Mouse (Mus musculus) neutrophil, adult 5-6 weeks (primary cell): ENCODE measurements at regions not wholly inside any gene's neighbourhood (a gene's known extent, or its start where the extent isn't known, plus 50 kb on each side); places are given as distances from the start of the nearest gene placed in this dataset.

Experiments
- ATAC-seq: fragments of 151-379, 151-347 bp; 2 replicates; pipeline ENCODE4 v1.8.0; 2017; ENCODE audit warnings: mild to moderate bottlenecking, moderate TSS enrichment; ENCODE audit not compliant: insufficient number of reproducible peaks, poor library complexity, low FRiP score, severe bottlenecking; ENCODE audit errors: extremely low read depth

DNA sequence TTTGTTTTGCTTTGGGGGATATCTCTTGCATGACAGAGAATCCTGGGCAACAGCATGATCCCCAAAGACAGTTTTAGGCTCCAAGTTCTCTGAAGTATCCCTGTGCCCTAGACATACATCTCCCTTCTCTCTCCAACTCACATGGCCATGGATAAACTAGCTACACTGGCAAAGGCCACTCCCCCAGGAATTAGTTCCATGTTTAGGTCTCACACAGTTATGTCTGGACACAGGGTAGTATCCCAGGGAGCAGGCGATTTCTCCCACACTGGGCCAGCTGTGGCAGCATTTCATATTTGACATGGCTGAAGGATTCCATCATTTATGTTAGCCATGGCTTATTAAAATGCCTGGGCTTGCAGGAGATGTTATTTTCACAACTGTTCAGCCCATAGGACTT, 102.5 kb upstream of the Rgma start:
- no peak for ATAC-seq

GRCm38 (mm10) chr7:73275814-73276271, 99.5 kb upstream of the Rgma start:
- ATAC-seq, result no peak

GRCm38 (mm10) chr7:73278616-73279015, 96.7 kb upstream of the Rgma start:
- ATAC-seq, result no peak

DNA sequence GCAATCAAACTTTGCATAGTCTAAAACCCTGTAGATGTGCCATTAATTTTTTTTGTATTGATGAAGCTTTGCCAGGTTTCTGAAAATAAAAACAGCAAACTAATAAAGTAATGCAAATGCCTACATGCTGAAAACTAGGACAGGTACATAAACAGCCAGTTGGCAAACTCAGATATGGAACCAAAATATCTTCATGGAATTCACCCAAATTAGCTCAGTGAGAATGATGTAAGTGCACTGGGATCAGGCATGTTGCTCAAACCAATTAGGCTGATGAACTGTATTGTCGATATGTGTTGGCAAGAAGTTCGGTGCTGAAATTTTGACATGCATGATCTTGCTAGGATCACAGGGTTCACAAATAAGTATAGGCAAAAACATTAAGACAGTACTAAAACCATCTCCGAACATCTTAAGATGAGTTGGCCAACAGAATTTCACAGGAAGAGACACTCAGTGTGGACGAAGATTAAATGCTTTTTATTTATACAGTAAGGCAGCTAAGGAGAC, 95.3 kb upstream of the Rgma start:
- no peak for ATAC-seq

GRCm38 (mm10) chr7:73286244-73286643, 89.1 kb upstream of the Rgma start:
- ATAC-seq, result no peak

DNA sequence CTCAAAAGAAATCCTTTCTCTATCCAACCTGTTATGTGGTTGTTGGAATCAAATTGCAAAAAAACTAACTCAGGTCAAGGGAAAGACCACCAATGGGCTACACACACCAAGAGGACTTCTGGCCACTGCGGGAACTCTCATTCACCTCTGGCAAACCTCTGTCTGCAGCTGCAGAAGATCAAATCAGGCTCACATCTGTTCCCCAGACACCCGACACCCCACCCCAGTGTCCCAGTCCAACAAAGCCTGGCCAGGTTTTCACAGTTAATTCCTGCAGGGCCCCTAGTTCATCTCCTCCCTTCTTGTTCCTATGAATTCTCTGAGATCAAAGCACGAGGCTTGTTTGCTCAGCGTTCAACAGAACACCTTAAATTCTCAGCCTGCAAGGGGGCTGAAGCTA, 82.0 kb upstream of the Rgma start:
- no peak for ATAC-seq

DNA sequence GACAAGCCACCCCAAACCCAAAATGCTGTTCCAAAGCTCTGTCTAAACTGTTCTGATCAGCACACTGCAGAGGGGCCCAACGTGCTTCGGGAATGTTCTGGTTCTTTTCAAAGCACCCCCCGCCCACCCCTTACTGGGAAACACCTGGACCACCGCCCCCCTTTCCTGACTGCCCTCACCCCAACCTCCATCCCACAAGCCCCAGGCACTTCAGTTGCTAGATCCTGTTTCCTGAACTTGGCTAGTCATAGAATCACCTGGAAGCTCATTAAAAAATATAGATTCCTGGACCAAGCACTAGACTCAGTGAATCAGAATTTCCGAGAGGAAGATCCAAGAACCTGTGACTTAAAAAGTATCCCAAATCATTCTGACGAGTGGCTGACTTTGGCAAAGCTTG, 80.9 kb upstream of the Rgma start:
- ATAC-seq, result no peak

DNA sequence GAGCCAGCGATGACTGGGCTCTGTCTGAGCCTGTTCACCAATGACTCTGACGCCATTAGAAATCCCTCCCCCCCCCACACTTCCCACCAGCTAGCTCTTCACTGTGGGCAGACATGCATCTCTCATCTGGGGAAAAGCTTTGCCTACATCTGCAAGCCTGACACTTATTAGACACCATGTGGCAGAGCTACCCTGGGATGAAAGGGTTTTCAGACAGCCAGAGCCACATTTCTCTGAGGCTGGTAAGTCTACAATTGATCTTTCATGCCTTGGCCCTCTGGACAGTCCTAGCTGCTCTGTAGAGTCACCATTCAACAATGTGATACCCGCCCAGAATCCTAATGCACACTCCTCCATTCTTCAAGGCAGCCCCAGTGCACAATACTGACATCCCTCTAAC, 72.8 kb upstream of the Rgma start:
- no peak for ATAC-seq

- no peak for ATAC-seq
These were observed 71.5 kb upstream of the Rgma start for GRCm38 (mm10) chr7:73303818-73304217.

- no peak for ATAC-seq
These were observed 70.5 kb upstream of the Rgma start for GRCm38 (mm10) chr7:73304799-73305198.

DNA sequence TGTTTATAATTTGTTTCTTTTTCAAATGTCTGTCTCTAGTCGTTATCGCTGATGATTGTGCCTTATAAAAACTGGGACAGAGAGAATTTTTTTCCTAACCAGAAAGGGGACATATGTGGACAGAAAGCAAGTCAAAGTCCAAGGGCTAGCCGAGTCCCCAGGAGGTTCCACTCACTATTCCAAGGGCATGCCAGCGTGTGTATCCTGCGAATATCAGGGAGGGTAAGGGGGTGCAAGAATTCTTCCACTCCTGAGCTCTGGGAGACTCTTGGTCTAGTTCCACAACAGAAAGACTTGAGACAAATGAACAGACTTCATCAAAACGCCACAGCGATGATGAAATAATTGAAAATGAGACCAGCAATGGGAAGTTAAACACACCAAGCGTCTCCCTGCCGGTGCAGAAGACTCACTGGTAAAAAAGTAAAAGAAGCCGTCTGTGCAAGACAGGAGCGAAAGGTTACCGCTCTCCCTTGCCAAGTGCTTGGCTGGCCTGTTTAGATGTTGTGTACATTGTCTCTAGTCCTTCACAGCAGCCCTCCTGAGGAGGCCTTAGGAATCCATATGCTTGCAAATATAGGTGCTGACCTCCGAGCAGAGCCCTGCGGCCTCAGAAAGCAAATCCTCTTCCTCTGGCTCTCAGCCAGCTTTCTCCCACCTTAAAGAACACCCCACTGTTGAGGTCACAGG, 69.9 kb upstream of the Rgma start:
- no peak for ATAC-seq

GRCm38 (mm10) chr7:73306296-73306695, 69.0 kb upstream of the Rgma start:
- ATAC-seq, result no peak

DNA sequence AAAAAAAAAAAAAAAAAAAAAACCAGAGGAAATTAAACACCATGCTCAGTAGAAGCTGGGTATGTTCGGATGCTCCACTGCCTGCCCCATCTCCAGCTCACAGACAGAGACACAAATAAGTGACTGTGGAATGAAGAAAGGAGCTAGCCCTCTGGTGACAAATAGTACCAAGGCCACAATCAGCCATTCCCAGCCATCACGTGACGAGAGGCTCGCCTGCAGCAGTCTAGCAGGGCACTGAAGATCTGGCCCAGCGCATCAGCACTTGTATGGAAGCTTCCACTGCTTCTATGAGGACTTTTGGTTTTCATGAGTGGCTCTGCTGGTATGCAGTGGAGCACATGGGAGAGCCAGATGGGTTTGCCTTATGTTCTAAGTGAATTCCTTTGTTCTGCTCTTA, 68.6 kb upstream of the Rgma start:
- no peak for ATAC-seq

GRCm38 (mm10) chr7:73307586-73308490, 67.5 kb upstream of the Rgma start:
- no peak for ATAC-seq

- no peak for ATAC-seq
These were observed 66.3 kb upstream of the Rgma start for GRCm38 (mm10) chr7:73308981-73309380.

DNA sequence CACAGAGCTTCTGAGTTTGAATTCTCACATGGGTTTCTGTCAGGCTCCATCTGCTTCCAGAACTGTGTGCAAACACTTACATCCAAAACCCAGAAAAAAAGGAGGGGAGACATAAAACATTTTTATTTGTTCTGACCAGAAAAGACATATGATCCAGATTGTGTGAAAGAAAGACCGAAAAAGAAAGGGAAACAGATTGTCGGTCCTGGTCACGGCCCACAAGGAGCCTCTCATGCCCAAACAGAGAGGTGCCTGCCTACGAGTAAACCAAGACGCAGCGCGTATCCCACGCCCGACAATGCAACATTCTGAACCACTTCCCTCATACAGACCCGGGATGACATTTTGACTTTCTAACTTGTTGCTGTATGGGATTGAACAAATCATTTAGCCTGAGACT, 65.3 kb upstream of the Rgma start:
- no peak for ATAC-seq

- ATAC-seq, result no peak
These were observed 64.7 kb upstream of the Rgma start for GRCm38 (mm10) chr7:73310581-73311136.

GRCm38 (mm10) chr7:73315555-73315954, 59.8 kb upstream of the Rgma start:
- no peak for ATAC-seq

- ATAC-seq, result no peak
These were observed 57.7 kb upstream of the Rgma start for GRCm38 (mm10) chr7:73317574-73317973.

- ATAC-seq, result no peak
These were observed 56.3 kb upstream of the Rgma start for GRCm38 (mm10) chr7:73319004-73319403.
